Mouse (Mus musculus) forebrain, embryonic 14.5 days (tissue): Measurements from ENCODE around the gene Fbxo21. TPM values are rescaled to one million over a fixed set of nuclear protein-coding genes. Genes with fewer than 3 reads are reported as not detected.

Experiments used
- ATAC-seq: fragments of 200-750 bp; cut with Nextera tagmentation; 2 replicates; pipeline ENCODE4 v1.8.0; 2017; ENCODE audit warnings: mild to moderate bottlenecking, moderate library complexity
- DNase-seq: peaks from one replicate; pipeline ENCODE4 v3.0.0-alpha.2; 2015; ENCODE audit warnings: low spot score
- H3K27ac ChIP-seq: fragments of 300-500 bp; sonication (generic); 2 replicates; pipeline ENCODE4 v1.5.1; 2014; ENCODE audit warnings: low read depth, mild to moderate bottlenecking, control low read depth, low read length, moderate library complexity
- H3K27me3 ChIP-seq: fragments of 300-500 bp; sonication (generic); replicated peaks from 2 replicates; pipeline ENCODE4 v1.6.1; 2014; ENCODE audit warnings: low read length, control low read depth, mixed read lengths; ENCODE audit not compliant: control insufficient read depth, insufficient read depth
- H3K36me3 ChIP-seq: fragments of 300-500 bp; sonication (generic); 2 replicates; pipeline ENCODE4 v1.6.1; 2014; ENCODE audit warnings: low read length, control low read depth; ENCODE audit not compliant: control insufficient read depth, insufficient read depth
- H3K4me1 ChIP-seq: fragments of 300-500 bp; sonication (generic); 2 replicates; pipeline ENCODE4 v1.6.1; 2014; ENCODE audit warnings: antibody characterized with exemption, low read length, control low read depth; ENCODE audit not compliant: control insufficient read depth, insufficient read depth
- H3K4me2 ChIP-seq: fragments of 300-500 bp; sonication (generic); 2 replicates; pipeline ENCODE4 v1.6.1; 2014; ENCODE audit warnings: mild to moderate bottlenecking, control low read depth, low read length
- H3K4me3 ChIP-seq: fragments of 300-500 bp; sonication (generic); 2 replicates; pipeline ENCODE4 v1.5.1; 2014; ENCODE audit warnings: low read depth, low read length, control low read depth
- H3K9ac ChIP-seq: fragments of 300-500 bp; sonication (generic); 2 replicates; pipeline ENCODE4 v1.6.1; 2014; ENCODE audit warnings: mild to moderate bottlenecking, low read length, control low read depth, moderate library complexity
- H3K9me3 ChIP-seq: fragments of 300-500 bp; sonication (generic); replicated peaks from 2 replicates; pipeline ENCODE4 v1.6.1; 2016; ENCODE audit warnings: low read length, control low read depth, mixed read lengths; ENCODE audit not compliant: control insufficient read depth
- WGBS: fragments of 180-500 bp; shearing (Covaris S2); extraction: QIAGEN DNeasy Blood & Tissue Kit; methylation state at CpG from one replicate; pipeline ENCODE4 v1.1.7; 2014; 5-methylcytosine and 5-hydroxymethylcytosine counted together
- polyA plus RNA-seq: library from polyadenylated mRNA; unstranded; fragments of >200 nt; fragmentation: Nextera tagmentation; extraction: Ambion mirVana; gene quantifications from 2 replicates; pipeline ENCODE4 v1.2.1, GENCODE M21; 2014

The Fbxo21 gene
- polyA plus RNA-seq, 1 experiment from 2014 or later = 109 TPM

GRCm38 (mm10) chr5:117989773-117990172, 13.2 kb downstream of the Fbxo21 start:
- Histone ChIP-seq H3K27ac (no peak overlapping the region), H3K4me2 (no peak overlapping the region), H3K36me3 (peaks cover 98% of the 10 kb centered on the region), H3K4me3 (no peak overlapping the region), H3K9me3 (no peaks in the 10 kb centered on the region), H3K4me1 (no peaks in the 10 kb centered on the region), H3K9ac (no peak overlapping the region), H3K27me3 (no peaks in the 10 kb centered on the region)
- DNase-seq = no peak
- no peak for ATAC-seq
- 89% methylated on average over 6 of the region's 6 CpGs for WGBS

- WGBS = 87% methylated on average over 3 of the region's 3 CpGs
- no peaks in the 10 kb centered on the region for H3K27me3 ChIP-seq
- DNase-seq (no peak), ATAC-seq (no peak)
- peaks cover 98% of the 10 kb centered on the region for H3K36me3 ChIP-seq
- no peak overlapping the region for H3K9ac ChIP-seq
- no peaks in the 10 kb centered on the region for H3K9me3 ChIP-seq
- no peak overlapping the region for H3K27ac ChIP-seq
- H3K4me3 ChIP-seq = no peak overlapping the region
- H3K4me1 ChIP-seq = no peaks in the 10 kb centered on the region
- H3K4me2 ChIP-seq = no peak overlapping the region
Observed at GRCm38 (mm10) chr5:117990957-117991356, 14.4 kb downstream of the Fbxo21 start.

GRCm38 (mm10) chr5:117993550-117993949, 17.0 kb downstream of the Fbxo21 start:
- no peak overlapping the region for H3K9ac ChIP-seq
- no peak for ATAC-seq
- no peak overlapping the region for H3K4me3 ChIP-seq
- WGBS = 89% methylated on average over 6 of the region's 6 CpGs
- H3K27ac ChIP-seq = no peak overlapping the region
- no peak overlapping the region for H3K4me2 ChIP-seq
- DNase-seq = no peak
- H3K27me3 ChIP-seq = no peaks in the 10 kb centered on the region
- H3K4me1 ChIP-seq = no peaks in the 10 kb centered on the region
- H3K36me3 ChIP-seq = peaks cover 98% of the 10 kb centered on the region
- H3K9me3 ChIP-seq = no peaks in the 10 kb centered on the region

DNA sequence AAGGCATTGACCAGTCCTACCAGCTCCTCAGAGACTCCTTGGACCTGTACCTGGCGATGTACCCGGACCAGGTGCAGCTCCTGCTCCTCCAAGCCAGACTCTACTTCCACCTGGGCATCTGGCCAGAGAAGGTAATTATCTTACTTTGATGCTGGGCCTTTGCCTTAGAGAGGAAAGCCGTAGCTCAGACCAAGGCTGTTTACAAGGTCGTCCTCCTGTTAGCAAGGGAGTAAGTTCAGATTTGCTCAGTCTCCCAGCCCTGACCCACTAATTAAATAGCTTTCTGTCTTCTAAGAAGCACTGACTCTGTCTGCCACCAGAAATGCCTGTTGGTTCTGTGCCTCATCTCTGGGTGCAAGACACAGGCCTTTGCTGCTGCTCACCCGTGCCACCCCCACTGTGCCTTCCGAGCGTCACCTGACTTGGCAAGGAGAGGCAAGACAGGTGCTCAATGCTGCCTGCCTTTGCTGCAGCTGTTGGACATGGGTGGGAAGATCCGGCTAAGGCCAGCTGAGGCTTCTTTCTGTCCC, 18.9 kb downstream of the Fbxo21 start:
- H3K4me2 ChIP-seq = no peak overlapping the region
- DNase-seq = no peak
- H3K27ac ChIP-seq = no peak overlapping the region
- H3K9me3 ChIP-seq = no peaks in the 10 kb centered on the region
- H3K4me1 ChIP-seq = no peaks in the 10 kb centered on the region
- ATAC-seq = no peak
- H3K9ac ChIP-seq = no peak overlapping the region
- no peaks in the 10 kb centered on the region for H3K27me3 ChIP-seq
- 88% methylated on average over 8 of the region's 8 CpGs for WGBS
- H3K4me3 ChIP-seq = no peak overlapping the region
- H3K36me3 ChIP-seq = peaks cover 98% of the 10 kb centered on the region

- no peak overlapping the region for H3K27ac ChIP-seq
- H3K4me2 ChIP-seq = no peak overlapping the region
- no peak overlapping the region for H3K4me3 ChIP-seq
- no peak overlapping the region for H3K9ac ChIP-seq
- peaks cover 98% of the 10 kb centered on the region for H3K36me3 ChIP-seq
- H3K27me3 ChIP-seq = no peaks in the 10 kb centered on the region
- 93% methylated on average over 6 of the region's 6 CpGs for WGBS
- H3K4me1 ChIP-seq = no peaks in the 10 kb centered on the region
- DNase-seq = no peak
- ATAC-seq = no peak
- H3K9me3 ChIP-seq = no peaks in the 10 kb centered on the region
Observed at GRCm38 (mm10) chr5:117995911-117996310, 19.4 kb downstream of the Fbxo21 start.

GRCm38 (mm10) chr5:117996581-117996980, 20.1 kb downstream of the Fbxo21 start:
- Histone ChIP-seq H3K4me2 (no peak overlapping the region), H3K27me3 (no peaks in the 10 kb centered on the region), H3K36me3 (peaks cover 98% of the 10 kb centered on the region), H3K9ac (no peak overlapping the region), H3K4me1 (no peaks in the 10 kb centered on the region), H3K4me3 (no peak overlapping the region), H3K27ac (no peak overlapping the region), H3K9me3 (no peaks in the 10 kb centered on the region)
- 84% methylated on average over 6 of the region's 6 CpGs for WGBS
- ATAC-seq (no peak), DNase-seq (no peak)

- H3K4me2 ChIP-seq = no peak overlapping the region
- no peaks in the 10 kb centered on the region for H3K27me3 ChIP-seq
- DNase-seq (no peak), ATAC-seq (no peak)
- no peaks in the 10 kb centered on the region for H3K9me3 ChIP-seq
- no peak overlapping the region for H3K27ac ChIP-seq
- H3K4me1 ChIP-seq = no peaks in the 10 kb centered on the region
- no peak overlapping the region for H3K4me3 ChIP-seq
- no peak overlapping the region for H3K9ac ChIP-seq
- peaks cover 98% of the 10 kb centered on the region for H3K36me3 ChIP-seq
- 41% methylated on average over 10 of the region's 10 CpGs for WGBS
Observed at GRCm38 (mm10) chr5:117997434-117997970, 21.0 kb downstream of the Fbxo21 start.

DNA sequence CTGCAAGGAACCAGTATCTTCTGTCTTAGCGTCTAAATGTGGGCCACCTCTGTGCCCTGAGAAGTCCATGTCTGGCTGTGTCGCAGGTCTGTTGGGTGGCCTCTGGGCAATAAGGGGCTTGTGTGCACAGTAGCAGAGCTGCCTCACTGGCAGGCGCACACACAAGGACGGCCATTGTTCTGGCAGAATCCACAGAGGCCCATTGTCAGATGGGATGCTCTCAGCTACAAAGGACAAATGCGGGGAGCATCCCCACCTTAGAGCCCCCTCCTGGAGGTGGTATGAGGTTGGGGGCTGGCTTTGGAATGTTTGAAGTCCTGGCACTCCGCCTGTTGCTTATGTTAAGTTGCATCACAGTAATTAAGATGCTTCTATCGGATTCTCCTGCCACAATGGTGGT, 22.5 kb downstream of the Fbxo21 start:
- Histone ChIP-seq H3K9me3 (no peaks in the 10 kb centered on the region), H3K27me3 (no peaks in the 10 kb centered on the region), H3K4me2 (no peak overlapping the region), H3K4me3 (no peak overlapping the region), H3K27ac (no peak overlapping the region), H3K4me1 (no peaks in the 10 kb centered on the region), H3K36me3 (peaks cover 100% of the 10 kb centered on the region), H3K9ac (no peak overlapping the region)
- DNase-seq (no peak), ATAC-seq (no peak)
- WGBS = 71% methylated on average over 7 of the region's 7 CpGs

- no peaks in the 10 kb centered on the region for H3K27me3 ChIP-seq
- ATAC-seq = no peak
- H3K36me3 ChIP-seq = peaks cover 99% of the 10 kb centered on the region
Observed at GRCm38 (mm10) chr5:117999584-117999983, 23.1 kb downstream of the Fbxo21 start.

More at GRCm38 (mm10) chr5:117999584-117999983, 23.1 kb downstream of the Fbxo21 start:
- H3K4me1 ChIP-seq = no peaks in the 10 kb centered on the region
- no peak for DNase-seq
- H3K27ac ChIP-seq = no peak overlapping the region
- no peak overlapping the region for H3K4me2 ChIP-seq
- 80% methylated on average over 11 of the region's 11 CpGs for WGBS
- H3K9ac ChIP-seq = no peak overlapping the region
- no peak overlapping the region for H3K4me3 ChIP-seq
- no peaks in the 10 kb centered on the region for H3K9me3 ChIP-seq
